Mouse (Mus musculus) macrophage (primary cell): Measurements from ENCODE around the gene Tk2. TPM values are rescaled to one million over a fixed set of nuclear protein-coding genes. Genes with fewer than 3 reads are reported as not detected.

ENCODE experiments used
- H3K27ac ChIP-seq: fragments of 350-480 bp; formaldehyde crosslinking; 2 replicates; pipeline ENCODE4 v1.9.0; 2021
- H3K36me3 ChIP-seq: fragments of 350-480 bp; formaldehyde crosslinking; 2 replicates; pipeline ENCODE4 v1.9.0; 2021; ENCODE audit errors: inconsistent target
- H3K4me3 ChIP-seq: fragments of 350-480 bp; formaldehyde crosslinking; 2 replicates; pipeline ENCODE4 v1.9.0; 2021; ENCODE audit errors: inconsistent target
- H3K79me2 ChIP-seq: fragments of 350-480 bp; formaldehyde crosslinking; 2 replicates; pipeline ENCODE4 v1.9.0; 2021; ENCODE audit errors: inconsistent target
- WGBS: methylation state at CpG from one replicate; pipeline ENCODE4 v1.1.7; 2026; ENCODE audit warnings: inconsistent platforms; ENCODE audit not compliant: missing documents; 5-methylcytosine and 5-hydroxymethylcytosine counted together
- polyA plus RNA-seq: library from polyadenylated mRNA; stranded (reverse); fragments of 250-400 nt; gene quantifications from 3 replicates; pipeline ENCODE4 v1.2.4, GENCODE M21; 2018; ENCODE audit warnings: inconsistent platforms

The Tk2 gene
- polyA plus RNA-seq, 1 experiment from 2014 or later = 50.8 TPM

DNA sequence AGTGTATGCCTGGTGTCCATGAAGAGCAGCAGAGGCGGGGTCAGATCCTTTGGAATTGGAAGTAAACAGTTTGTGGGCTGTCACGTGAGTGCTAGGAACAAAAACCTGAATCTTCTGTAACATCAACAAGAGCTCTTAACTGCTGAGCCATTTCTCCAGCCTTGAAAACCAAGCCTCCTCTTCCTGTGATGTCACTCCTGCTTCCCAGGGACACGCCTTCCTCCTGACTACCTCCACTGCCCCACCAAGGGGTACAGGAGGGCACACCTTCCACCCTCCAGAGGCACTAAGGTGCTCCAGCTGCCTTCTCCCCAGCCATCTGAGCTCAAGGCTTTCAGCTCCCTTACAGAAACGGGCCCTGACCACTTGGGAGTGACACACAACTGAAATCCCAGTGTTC, 1.7 kb downstream of the Tk2 start:
- Histone ChIP-seq H3K4me3 (no peak overlapping the region), H3K36me3 (peaks cover 38% of the 10 kb centered on the region), H3K79me2 (peaks cover 41% of the 10 kb centered on the region), H3K27ac (peak overlapping the region; percentile 95)
- 81% methylated on average over 3 of the region's 4 CpGs for WGBS

DNA sequence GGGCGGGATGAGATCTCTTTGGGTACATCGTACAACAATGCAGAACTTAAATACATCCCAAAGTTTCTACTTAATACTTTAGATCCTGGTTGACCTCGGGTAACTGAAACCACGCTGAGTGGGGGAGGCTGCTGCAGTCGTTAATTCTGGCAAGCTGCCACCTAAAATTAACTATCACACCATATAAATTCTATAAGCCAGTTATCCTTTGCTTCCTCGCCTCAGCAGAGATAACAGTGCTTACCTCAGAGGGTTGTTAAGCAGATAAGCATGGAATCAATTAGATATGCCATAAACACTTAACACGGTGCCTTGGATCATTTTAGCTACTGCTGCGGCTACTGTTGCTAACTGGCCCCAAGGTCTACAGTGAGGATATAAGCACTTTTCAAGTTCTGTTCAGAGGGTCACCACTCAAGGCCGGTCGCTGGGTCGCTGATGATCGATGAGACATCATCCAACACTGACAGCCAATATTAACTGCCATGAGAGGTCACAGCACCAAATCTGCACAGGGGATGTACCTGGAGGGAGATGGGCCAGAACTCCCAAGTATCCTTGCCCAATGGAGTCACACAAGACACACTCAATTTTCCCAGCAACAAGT, 6.2 kb downstream of the Tk2 start:
- Histone ChIP-seq H3K36me3 (peaks cover 52% of the 10 kb centered on the region), H3K4me3 (no peak overlapping the region), H3K79me2 (peaks cover 44% of the 10 kb centered on the region), H3K27ac (no peak overlapping the region)
- WGBS = 80% methylated on average over 12 of the region's 12 CpGs

DNA sequence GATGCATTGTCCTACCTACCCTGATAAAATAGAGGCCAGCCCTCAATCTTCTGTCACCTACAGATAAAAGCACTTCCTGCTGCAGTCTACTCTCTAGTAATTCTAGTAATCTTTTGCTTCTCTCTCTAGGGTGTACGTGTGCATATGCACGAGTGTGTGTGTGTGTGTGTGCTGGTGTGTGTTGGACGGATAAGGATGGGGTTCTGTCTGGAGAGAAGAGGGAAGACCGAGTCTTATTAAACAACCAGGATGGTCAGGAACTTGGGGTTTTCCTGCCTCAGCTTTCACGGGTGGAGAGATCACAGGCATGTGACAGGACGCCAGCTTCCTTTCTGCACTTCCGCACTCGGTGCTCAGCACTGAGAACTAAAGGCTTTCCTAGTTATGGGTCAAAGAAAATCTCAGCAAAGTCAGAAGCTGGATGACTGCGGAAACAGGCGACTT, 8.9 kb downstream of the Tk2 start:
- peak overlapping the region; percentile 94 for H3K27ac ChIP-seq
- WGBS = 6% methylated on average over 10 of the region's 10 CpGs
- H3K79me2 ChIP-seq = peaks cover 28% of the 10 kb centered on the region
- H3K4me3 ChIP-seq = peak overlapping the region; percentile 36
- peaks cover 68% of the 10 kb centered on the region for H3K36me3 ChIP-seq

DNA sequence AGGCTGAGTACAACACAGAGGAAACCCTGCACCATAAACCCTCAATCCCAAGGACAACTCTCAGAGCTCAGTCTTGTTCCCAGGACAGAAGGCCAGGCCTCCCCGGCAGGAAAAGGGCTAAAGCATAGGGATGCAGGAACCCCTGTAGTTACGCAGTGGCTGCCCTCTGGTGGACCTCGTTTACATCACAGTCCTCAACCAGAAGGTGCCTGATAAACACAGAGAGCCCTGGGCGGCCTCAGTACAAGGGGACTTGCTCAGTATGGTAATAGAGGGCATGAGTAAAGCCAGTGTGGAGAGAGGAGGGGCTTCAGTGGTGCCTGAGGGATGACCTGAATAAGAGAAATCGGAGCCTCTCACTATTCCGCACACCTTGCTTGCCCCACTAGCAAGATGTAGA, 13.8 kb downstream of the Tk2 start:
- Histone ChIP-seq H3K4me3 (no peak overlapping the region), H3K36me3 (peaks cover 60% of the 10 kb centered on the region), H3K27ac (no peak overlapping the region), H3K79me2 (no peaks in the 10 kb centered on the region; the same call in 1 of the 2 replicates)
- WGBS = 75% methylated on average over 6 of the region's 6 CpGs

DNA sequence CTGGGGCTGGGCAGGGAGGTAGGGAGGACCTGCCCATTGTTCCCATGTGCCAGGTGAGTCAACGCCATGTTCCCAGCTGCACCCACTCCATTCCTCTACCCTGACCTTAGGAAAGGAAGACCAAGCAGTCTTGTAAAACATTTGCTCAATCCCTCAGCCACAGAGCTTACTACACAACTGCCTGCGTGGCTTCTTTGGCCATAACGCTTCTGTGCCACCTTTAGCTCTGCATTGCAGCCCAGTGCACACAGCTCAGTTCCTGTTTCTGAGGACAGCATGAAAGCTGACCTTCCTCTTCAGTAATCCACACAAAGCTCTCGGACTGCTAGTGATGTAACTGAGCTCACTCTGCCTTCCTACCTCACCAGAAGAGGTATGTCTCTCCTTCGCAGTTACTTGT, 15.4 kb downstream of the Tk2 start:
- Histone ChIP-seq H3K36me3 (peaks cover 74% of the 10 kb centered on the region), H3K27ac (peak overlapping the region; percentile 54), H3K79me2 (no peaks in the 10 kb centered on the region; the same call in 1 of the 2 replicates), H3K4me3 (no peak overlapping the region)
- 14% methylated on average over 5 of the region's 5 CpGs for WGBS

DNA sequence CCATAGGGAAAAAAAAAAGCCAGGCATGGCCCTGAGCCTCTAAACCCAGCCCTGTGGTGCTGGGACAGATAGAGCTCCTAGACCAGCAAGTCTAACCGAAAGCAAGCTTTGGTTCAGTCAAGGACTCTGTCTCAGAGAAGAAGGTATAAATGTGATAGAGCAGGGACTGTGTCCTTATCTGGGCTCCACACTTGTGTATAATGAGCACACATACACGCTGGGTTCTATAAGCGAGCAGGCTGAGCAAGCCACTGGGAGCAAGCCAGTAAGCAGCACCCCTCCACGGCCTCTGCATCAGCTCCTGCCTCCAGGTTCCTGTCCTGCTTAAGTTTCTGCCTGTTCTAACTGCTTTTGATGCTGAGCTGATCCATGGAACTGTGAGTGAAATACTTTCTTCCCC, 16.3 kb downstream of the Tk2 start:
- Histone ChIP-seq H3K27ac (no peak overlapping the region), H3K36me3 (peaks cover 74% of the 10 kb centered on the region), H3K79me2 (no peaks in the 10 kb centered on the region; the same call in 1 of the 2 replicates), H3K4me3 (no peak overlapping the region)
- WGBS = 95% methylated on average over 4 of the region's 4 CpGs

DNA sequence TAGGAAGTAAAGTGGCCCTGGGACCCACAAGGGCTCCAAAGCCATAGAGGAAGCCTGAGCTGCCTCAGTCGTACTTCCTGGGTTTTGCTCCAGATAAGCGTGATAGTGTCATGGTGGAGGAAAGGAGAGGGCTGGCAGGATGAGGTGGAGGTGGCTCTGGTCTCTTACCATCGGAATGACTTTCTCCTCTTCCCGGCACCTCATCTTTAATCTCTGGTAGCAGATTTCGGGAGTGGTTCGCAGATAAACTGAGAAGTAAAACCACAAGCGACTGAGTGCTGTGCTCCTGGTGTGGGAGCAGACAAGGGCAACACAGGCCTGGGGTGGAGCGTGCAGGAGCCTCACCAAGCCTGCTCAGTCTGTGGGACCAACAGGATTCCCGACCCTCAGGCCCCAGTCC, 18.0 kb downstream of the Tk2 start:
- peaks cover 73% of the 10 kb centered on the region for H3K36me3 ChIP-seq
- no peak overlapping the region for H3K27ac ChIP-seq
- no peaks in the 10 kb centered on the region for H3K79me2 ChIP-seq
- WGBS = 87% methylated on average over 9 of the region's 9 CpGs
- H3K4me3 ChIP-seq = no peak overlapping the region

DNA sequence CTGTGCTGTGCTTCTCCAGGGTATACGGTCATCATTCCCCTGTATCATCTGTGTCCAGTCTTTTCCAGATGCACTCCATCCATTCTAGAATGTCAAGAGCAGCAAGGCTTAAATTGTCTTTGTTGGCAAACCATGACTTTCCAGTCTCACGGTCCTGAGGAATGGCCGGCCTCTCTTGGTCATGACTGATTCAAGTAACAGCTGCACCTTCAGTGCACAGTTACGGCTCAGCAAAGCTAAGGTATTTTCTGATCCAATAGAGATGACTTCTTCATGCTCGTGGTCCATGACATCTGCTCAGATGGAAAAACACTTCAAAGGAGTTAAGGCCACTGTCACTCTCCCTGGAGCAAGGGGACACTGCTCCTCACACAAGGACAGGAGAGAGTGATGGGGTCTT, 21.3 kb downstream of the Tk2 start:
- Histone ChIP-seq H3K79me2 (no peaks in the 10 kb centered on the region), H3K4me3 (no peak overlapping the region), H3K36me3 (peaks cover 63% of the 10 kb centered on the region), H3K27ac (no peak overlapping the region)
- 96% methylated on average over 5 of the region's 5 CpGs for WGBS

DNA sequence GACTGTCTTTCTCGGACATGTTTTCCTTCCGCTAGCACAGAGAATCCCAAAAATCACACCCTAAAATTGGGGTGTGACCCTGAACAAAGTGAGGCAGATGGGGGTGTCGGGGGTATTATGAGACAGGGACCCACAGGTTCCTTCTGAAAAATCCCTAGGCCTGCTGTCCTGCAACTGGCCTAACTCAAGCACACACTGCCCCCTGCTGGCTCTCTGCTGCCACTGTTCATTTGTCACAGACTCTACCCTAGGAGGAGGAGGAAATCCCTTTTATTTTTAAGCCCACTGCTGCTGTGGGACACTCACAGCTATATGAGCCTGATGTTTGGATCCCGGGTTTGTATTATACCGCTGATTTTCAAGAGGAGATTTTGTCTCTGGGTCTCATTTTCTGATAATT, 28.6 kb downstream of the Tk2 start:
- Histone ChIP-seq H3K4me3 (no peak overlapping the region), H3K79me2 (no peaks in the 10 kb centered on the region), H3K36me3 (no peaks in the 10 kb centered on the region), H3K27ac (no peak overlapping the region)
- 43% methylated on average over 5 of the region's 5 CpGs for WGBS

DNA sequence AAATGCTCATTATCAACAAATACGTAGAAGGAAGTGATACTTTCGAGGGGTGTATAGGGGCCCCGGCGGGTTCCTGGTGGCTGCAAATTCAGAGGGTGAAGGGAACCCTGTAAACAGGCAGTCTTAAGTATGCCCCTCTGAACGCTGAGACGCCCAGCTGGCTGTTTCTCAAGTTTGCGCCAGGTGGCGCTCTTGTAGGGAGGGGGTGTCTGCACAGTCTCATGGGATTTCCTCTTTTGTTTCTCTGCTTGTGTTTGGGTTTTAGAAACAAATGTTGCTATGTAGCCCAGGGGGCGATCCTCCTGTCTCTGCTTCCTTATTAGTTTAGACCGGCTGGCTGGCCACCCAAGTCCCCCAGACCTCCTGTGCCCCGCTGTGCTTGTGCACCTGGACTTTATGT, 29.3 kb downstream of the Tk2 start:
- H3K36me3 ChIP-seq = no peaks in the 10 kb centered on the region
- H3K79me2 ChIP-seq = no peaks in the 10 kb centered on the region
- H3K4me3 ChIP-seq = no peak overlapping the region
- H3K27ac ChIP-seq = no peak overlapping the region
- WGBS = 19% methylated on average over 11 of the region's 11 CpGs

DNA sequence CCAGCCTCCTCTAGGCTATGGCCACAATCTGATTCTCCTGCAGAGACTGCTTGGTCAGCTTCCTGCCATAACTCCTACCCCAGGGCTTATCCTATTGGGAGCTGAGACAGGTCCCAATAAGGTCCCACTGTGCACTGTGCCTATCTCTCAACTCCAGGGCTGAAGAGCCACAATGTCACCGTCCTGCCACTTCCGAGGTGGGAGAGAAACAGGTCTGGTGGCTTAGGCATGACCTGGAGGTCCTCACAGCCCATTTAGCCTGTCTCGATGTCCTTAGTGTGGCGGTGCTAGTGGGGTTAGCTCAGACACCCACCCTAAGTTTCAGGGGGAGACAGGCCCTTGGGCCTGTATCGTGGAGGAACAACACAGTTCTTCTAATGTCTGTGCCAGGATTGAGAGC, 30.8 kb downstream of the Tk2 start:
- Histone ChIP-seq H3K27ac (no peak overlapping the region), H3K4me3 (no peak overlapping the region)

DNA sequence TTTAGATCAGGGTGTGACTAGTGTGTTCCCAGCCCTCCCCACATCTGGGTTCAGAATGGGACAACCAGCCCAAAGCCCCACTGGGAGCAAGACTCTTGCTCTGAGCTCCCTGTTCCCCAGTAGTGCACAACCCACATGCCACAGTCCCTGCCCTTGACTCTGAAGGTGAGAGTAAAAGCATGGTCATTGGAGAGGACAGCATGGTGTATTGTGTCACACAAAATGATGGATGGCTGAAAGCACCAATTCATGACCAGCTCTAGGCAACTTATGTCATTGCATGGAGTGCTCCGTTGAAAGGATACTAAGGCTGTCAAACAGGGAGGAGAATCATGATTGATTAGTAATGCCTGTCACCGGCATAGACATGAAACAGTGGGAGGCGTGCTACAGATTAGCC, 43.1 kb downstream of the Tk2 start:
- H3K27ac ChIP-seq = no peak overlapping the region
- WGBS = 84% methylated on average over 3 of the region's 3 CpGs
- H3K36me3 ChIP-seq = no peaks in the 10 kb centered on the region
- no peaks in the 10 kb centered on the region for H3K79me2 ChIP-seq
- no peak overlapping the region for H3K4me3 ChIP-seq

More for the DNA sequence above, 30.8 kb downstream of the Tk2 start:
- Histone ChIP-seq H3K79me2 (no peaks in the 10 kb centered on the region), H3K36me3 (no peaks in the 10 kb centered on the region)
- WGBS = 98% methylated on average over 5 of the region's 5 CpGs

DNA sequence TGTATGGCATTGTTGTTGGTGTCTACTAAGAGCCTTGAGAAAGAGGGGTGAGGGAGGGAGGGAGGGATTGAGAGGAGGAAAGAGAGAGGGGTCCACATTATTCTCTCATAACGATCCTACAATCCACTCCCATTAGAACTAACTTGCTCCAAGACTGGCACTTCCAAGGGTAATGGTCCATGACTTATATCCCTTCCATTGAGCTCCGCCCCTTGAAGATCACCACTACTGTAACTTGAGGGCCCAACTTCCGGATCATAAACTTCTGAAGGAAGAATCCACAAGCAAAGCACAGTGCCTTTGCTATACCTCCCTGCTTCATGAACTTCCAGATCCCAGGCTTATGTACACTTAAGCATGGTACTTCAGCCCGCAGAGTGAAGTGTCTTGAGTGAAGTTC, 46.0 kb downstream of the Tk2 start:
- no peak overlapping the region for H3K27ac ChIP-seq
- WGBS = 93% methylated on average over 4 of the region's 4 CpGs
- no peaks in the 10 kb centered on the region for H3K36me3 ChIP-seq
- no peak overlapping the region for H3K4me3 ChIP-seq
- H3K79me2 ChIP-seq = no peaks in the 10 kb centered on the region

DNA sequence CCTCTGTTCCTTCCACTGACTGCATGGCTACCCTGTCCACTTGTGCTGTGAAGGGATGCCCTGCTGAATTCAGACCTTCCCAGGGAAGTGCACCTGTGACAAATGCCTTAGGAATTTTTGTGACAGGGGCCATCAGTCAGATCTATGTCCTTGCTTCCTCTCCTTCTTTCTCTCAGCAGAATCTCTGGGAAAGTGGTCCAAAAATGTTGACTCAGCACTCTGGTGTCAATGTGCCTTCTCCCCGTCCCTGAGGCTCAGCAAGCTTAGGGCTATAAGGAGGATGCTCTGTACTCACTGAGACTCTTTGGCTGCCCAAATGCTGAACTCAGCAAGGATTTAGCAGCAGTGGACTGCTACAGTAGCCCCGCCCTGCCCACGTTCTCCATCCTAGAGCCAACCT, 46.7 kb downstream of the Tk2 start:
- Histone ChIP-seq H3K79me2 (no peaks in the 10 kb centered on the region), H3K4me3 (no peak overlapping the region), H3K27ac (no peak overlapping the region), H3K36me3 (no peaks in the 10 kb centered on the region)
- 89% methylated on average over 3 of the region's 3 CpGs for WGBS

DNA sequence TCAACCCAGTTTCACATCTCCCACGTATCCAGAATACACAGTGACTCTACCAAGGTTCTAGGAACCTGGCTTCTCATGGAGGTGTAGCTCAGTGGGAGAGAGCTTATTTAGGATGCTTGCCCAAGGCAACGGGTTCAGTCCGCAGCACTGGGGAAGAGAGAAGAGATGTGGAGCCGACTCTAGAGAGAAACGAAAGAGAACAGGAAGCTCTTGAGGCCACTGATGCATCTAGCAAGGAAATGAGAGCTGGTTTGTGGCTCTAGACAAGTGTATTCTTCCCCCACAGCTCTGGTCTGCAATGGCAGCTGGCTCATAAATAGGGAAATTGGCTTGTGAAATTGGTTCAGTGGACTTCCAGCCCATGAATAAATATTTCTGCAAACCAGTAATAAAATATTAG, 48.6 kb downstream of the Tk2 start:
- no peak overlapping the region for H3K4me3 ChIP-seq
- WGBS = 16% methylated on average over 5 of the region's 5 CpGs
- H3K36me3 ChIP-seq = no peaks in the 10 kb centered on the region
- H3K27ac ChIP-seq = no peak overlapping the region
- no peaks in the 10 kb centered on the region for H3K79me2 ChIP-seq

DNA sequence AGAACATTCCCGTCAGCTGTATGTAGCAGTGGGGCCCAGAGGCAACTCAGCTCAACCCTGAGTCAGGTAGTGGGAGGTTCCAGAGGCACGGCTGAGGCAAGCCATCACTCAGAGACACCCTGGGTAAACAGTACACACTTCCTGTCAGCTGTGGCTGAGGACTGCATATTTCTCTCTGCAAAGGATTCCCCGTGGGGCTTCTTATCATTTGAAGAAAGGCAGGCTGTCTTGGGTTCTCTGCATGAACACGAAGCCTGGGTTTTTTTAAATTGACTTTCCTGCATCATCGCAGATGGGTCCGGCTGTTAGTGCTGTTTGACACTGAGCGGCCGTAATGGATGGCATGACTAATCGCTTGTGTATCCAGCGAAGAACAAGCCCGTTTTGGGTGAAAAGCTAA, 56.9 kb downstream of the Tk2 start:
- WGBS = 48% methylated on average over 11 of the region's 11 CpGs
- no peak overlapping the region for H3K4me3 ChIP-seq
- H3K36me3 ChIP-seq = no peaks in the 10 kb centered on the region
- H3K79me2 ChIP-seq = no peaks in the 10 kb centered on the region
- H3K27ac ChIP-seq = no peak overlapping the region
